Comparison of ENCODE assay signal across 8 mouse cellular contexts in genomic region chr3:131886470-131886869, GRCm38 (mm10).
A peak's percentile ranks its signal among the peaks of the same experiment; 100 is the strongest.
DNase-seq lines count a peak whose midpoint lies in the region; ATAC-seq and TF ChIP-seq lines count a peak whose summit lies in the region.

No protein-coding gene starts in this region.

- no peaks in the 10 kb centered on the region for H3K27me3 ChIP-seq in cerebellum, adult 2 months (ENCODE audit: control insufficient read depth, insufficient read depth, low read length)

- WGBS in cerebellum, adult 2 months, result 92% methylated on average over 5 of the region's 5 CpGs
- 83% methylated on average over 5 of the region's 5 CpGs for WGBS in lung, adult 2 months

- no peak overlapping the region for H3K4me3 ChIP-seq in cerebellum, adult 2 months (replicated peaks; ENCODE audit: insufficient read depth, low read depth, low read length)
- H3K4me3 ChIP-seq in lung, adult 2 months (replicated peaks; ENCODE audit: extremely low read depth, low read depth, low read length), result no peak overlapping the region

- TF ChIP-seq POLR2A in cerebellum, adult 2 months (IDR thresholded peaks at IDR 0.05; ENCODE audit: borderline replicate concordance, insufficient read depth, low read length), result no peak
- TF ChIP-seq POLR2A in lung, adult 2 months (IDR thresholded peaks at IDR 0.05; ENCODE audit: borderline replicate concordance, extremely low read depth, low read depth, low read length), result no peak

- ATAC-seq in megakaryocyte progenitor cell, adult 5-6 weeks (replicated peaks; ENCODE audit: poor library complexity), result peak; percentile 65

- peak; percentile 31; the same call in 1 of the 2 replicates for TF ChIP-seq CTCF in cerebellum, adult 2 months (IDR thresholded peaks at IDR 0.05; ENCODE audit: borderline replicate concordance, insufficient read depth, low read depth, low read length)
- peak; percentile 40; the same call in 1 of the 2 replicates for TF ChIP-seq CTCF in lung, adult 2 months (IDR thresholded peaks at IDR 0.05; ENCODE audit: insufficient read depth, low read length)

- H3K4me1 ChIP-seq in cerebellum, adult 2 months (ENCODE audit: control insufficient read depth, insufficient read depth, low read length), result no peaks in the 10 kb centered on the region
- no peaks in the 10 kb centered on the region for H3K4me1 ChIP-seq in lung, adult 2 months (ENCODE audit: control insufficient read depth, insufficient read depth, low read length)

- intact Hi-C loops in left cerebral cortex, postnatal 10 days (cut with DNase I), result no loop called here

- peak in 1 of 2 experiments; percentile 7 for DNase-seq in cerebellum, adult 2 months
- DNase-seq in cerebellum, adult 8-10 months, result no peak
- DNase-seq in lung, adult 2 months, result no peak
- DNase-seq in lung, adult 18-20 months, result no peak
- peak; percentile 29 for DNase-seq in c-Kit-positive CD71-positive TER-119-positive erythroid progenitor cells, embryonic 14.5 days (ENCODE audit: low spot score)
- DNase-seq in left cerebral cortex, postnatal 10 days (ENCODE audit: extremely low spot score in 1 of 2, low spot score in 2 of 2), result no peak
- no peak for DNase-seq in left cerebral cortex, adult 11 months (ENCODE audit: low spot score)

- H3K27ac ChIP-seq in cerebellum, adult 2 months (ENCODE audit: insufficient read depth, low read length), result no peak overlapping the region
